Mouse (Mus musculus) adrenal gland, postnatal 10 days (tissue): ENCODE measurements around the gene Whamm. TPM values are rescaled to one million over a fixed set of nuclear protein-coding genes. Genes with fewer than 3 reads are reported as not detected.

ENCODE experiments used
- DNase-seq: peaks from one replicate; pipeline ENCODE4 v3.0.0; 2021; ENCODE audit warnings: mixed read lengths
- total RNA-seq, 2 experiments: library from RNA; stranded (reverse); gene quantifications; 2 replicates each; pipeline ENCODE4 v1.2.3; 2021

Whamm gene
- total RNA-seq, 2 experiments from 2014 or later = 16.3 to 16.4 TPM

DNA sequence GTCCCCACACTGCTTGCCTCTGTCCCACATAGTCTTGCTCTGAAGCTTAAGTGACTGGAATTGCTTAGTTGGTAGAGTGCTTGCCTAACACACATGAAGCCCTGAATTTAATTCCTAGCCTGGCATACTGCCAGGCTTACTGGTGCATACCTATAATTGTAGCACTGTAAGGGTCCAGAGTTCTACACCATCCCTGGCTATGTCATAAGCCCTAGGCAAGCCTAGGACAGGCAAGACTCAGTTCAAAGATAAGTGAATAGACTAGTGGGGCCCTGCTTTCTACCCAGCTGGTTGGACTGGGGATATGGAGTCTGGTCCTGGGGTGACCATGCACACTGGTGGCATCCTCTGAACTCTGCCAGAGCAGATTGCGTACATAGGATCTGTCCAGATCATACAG is 26.6 kb downstream of the Whamm start:
- no peak for DNase-seq

DNA sequence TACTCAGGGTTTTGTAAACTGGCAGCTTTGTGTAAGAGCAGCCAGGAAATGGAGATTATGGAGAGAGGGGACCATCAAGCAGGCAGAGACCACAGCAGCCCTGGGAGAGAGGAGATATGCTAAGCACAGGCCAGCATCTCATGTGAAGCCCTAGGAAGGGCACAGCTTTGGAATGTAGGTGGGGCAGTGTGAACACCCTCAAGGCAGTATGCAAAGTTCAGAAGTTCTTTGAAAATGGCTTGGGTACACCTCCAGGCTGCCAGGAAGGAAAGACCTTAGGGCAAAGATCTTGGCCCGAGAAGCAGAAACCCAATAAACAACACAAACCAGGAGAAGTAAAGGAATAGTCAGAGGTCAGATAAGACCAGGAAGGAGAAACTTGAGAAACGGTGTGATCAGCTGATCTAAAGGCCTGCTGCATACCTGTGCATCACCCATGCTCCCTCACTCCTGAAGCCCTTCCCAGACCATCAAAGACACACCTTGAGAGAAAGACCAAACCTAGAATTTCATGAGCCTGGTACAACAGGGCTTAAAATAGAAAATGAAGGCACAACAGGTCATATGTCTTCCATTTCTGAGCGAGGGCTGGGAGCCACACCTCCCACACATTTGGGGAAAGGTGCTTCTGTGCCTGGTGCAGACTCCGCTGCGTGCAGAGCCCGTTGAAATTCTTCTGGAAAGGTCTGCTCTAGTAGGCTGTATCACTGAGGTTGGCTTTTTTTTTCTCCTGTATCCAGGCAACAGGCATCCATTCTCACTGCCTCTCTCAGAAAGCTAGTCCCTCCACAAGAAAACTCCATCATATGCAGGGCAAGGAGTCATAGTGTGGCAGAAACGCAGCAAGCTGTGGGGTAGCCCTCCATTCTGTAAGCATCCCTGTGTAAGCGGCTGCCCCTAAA is 28.6 kb downstream of the Whamm start:
- no peak for DNase-seq

DNA sequence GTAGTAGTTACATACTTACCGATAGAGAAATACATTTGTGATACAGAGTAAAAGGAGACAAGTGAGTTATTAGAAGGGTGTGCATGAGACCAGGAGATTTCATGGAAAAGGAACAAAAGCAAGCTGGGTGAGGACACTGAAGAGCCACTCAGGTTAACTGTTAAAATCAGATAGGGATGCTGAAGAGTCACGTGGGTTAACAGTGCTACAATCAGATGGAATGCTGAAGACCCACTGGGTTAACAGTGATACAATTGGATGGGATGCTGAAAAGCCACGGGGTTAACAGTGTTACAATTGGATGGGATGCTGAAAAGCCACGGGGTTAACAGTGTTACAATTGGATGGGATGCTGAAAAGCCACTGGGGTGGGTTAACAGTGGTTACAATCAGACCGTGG is 33.9 kb downstream of the Whamm start:
- no peak for DNase-seq

DNA sequence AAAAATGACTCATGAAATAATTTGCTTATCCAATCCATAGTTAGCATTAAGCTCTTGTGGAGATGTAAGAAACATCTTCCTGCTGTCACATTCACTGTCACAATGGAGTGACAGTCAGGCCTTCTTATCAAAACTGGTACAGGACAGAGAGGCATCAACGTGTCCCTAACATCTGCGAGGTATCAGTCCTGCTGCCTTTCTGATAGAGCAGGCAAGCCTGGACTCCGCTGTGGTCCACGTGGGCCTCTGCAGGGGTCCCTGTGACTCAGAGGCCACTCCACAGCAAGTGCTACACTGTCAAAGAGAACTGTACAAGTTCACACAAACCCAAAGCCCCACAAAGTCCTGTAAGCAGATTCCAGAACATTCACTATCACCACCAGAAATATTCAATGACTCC is 34.4 kb downstream of the Whamm start:
- DNase-seq = no peak

DNA sequence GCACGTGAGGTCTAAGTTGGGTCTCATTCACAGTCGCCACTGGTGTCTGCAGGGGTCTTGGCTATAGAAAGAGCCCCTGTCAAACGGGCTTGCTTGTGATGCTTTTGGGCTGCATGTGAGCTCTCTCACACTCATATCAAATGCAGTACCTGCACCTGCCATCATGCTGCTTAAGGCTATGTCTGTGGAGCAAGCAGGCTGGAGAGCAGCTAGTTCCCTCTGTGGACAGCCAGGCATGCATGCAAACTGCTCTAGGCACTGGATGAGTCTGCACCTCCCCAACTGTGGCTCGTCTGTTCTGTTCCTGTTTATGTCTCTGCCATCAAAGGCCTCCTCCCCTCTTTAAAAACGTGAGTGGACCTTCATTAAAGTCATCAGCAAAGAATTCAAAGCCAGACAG is 35.4 kb downstream of the Whamm start:
- DNase-seq = no peak

DNA sequence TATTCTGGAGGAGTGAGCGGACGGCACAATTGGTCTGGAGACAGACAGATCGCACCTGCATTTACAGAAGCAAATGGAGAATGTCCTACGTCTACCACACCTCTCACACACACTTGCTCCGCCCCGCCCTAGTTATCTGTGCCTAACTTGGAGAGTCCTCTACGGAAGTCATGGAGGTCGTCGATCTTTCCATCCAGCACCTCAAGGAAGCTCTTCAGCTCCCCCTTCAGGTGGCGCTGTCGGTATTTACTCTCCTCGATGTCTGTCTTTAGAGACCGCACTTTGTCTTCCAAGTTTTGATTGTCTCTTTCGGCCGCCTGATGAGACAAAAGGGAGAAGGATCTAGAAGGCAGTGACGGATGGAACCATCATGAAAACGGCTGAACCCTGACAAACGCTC is 39.1 kb downstream of the Whamm start:
- peak; percentile 43 for DNase-seq

DNA sequence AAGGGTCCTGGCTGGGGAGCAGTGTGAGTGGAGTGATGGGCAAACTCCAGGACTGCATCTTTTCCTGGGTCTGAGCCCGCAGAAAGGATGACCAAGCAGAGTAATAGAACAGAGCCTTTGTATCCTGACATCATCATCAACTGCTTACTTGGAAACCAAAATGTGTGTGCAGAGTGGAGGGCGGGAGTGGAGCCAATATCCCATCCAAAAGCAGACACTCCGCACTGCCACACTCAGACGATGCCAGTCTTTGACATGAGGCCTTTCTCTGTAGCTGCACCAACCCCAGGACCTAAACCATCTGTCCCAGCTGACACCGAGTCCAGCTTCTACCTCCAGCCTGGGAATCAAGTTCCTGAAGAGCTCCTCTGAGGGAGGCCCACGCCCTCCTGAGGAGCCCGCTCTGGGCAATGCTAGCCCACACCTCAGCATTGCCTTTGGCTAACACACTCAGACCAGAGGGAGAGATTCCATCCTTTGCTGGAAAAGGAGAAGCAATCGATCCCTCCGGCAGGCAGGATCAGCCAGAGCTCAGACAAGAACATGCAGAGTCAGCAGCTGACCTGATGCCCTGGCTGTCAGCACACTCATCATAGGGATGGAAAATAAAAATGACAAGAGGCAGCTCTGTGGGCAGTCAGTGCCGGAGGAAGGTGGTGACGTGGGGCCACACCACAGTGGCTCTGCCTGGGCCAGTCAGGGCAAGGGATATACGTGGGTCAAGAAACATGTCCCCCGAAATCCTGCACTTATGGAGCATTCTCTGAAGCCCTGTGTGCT is 42.0 kb downstream of the Whamm start:
- DNase-seq = no peak

DNA sequence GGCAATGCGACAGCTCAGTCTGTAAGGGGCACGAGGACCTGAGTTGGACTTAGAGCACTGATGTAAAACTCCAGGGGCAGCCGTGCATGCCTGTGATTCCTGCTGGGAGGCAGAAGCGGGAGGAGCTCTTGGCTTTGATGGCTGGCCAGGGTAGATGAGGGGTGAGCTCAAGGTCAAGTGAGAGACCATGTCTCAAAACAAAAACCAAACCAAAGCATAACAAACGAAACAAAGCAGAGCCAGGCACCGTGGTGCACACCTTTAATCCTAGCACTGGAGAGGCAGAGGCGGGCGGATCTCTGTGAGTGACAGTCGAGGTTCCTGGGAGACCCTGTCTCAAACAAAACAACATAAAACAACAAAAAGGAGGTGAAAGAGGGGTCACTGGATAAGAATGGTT is 44.0 kb downstream of the Whamm start:
- no peak for DNase-seq

DNA sequence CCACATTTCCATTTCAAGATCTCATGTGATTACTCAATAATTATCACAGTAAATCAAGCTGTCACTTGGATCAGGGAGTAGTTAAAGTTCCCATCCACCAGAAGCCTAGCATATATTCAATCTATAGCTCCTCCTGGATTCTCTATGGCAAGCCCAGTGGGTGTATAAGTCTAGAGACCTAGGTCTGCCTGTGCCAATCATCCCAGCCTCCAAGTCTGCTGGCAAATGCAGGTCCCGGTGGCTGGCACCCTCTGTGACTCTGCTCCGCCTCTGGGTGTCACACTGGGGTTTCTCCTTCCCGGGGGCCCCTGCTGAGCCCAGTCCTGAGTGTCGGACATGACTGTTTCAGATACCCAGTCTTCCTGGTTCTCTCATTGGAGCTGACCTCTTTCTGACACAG is 51.7 kb downstream of the Whamm start:
- DNase-seq = no peak

DNA sequence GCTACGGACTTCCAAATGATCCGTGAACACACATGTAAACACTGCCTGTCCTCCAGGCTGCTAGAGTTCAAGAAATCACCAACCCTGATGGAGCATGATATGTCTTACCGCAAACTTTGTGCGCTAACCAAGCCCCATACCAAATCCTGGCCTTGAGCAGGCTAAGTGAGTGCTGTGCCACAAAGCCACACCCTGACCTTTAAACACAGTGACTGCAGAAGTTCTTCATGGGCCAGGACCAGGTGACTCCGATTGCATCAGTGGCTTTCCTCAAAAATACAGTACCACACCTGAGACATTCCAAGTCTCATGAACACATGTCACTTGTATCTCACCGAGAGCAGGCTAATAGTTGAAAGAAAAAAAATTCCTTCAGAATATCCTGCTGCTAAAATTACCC is 52.7 kb downstream of the Whamm start:
- no peak for DNase-seq

DNA sequence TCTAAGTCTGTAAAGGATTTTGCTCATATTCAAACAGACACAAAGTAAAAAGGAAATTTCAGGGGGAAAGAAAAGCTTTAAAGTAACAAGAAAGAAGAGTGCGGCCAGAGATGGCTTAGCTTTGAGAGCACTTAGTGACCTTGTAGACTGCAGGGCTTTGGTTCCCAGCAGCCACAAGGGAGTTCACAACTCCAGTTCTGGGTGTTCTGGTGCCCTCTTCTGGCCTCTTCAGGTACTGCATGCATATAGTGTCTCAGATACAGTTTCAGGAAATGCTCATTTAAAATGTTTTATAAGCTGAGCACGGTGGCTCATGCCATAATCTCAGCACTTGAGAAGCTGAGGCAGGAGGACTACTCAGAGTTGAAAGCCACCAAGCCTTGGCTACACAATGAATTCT is 55.4 kb downstream of the Whamm start:
- DNase-seq = peak; percentile 14

DNA sequence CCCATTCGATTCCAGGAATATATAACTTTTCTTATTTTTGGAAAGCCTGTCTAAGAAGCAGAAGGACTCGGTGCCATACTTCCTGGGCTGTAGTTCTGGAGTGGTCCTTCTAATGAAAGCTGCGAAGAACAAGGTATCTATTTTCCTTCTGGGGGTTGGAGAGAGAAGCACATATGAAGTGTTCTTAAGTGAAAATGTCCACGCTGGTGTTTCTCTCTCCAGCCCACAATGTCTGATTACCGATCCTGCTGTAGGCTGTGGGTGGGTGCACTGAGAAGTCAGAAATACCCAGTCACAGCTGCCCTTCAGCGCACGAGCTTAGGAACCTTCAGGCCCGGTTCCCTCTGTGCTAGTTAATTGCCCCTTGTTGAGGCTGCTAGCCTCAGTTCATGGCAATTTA is 60.2 kb downstream of the Whamm start:
- DNase-seq = no peak

DNA sequence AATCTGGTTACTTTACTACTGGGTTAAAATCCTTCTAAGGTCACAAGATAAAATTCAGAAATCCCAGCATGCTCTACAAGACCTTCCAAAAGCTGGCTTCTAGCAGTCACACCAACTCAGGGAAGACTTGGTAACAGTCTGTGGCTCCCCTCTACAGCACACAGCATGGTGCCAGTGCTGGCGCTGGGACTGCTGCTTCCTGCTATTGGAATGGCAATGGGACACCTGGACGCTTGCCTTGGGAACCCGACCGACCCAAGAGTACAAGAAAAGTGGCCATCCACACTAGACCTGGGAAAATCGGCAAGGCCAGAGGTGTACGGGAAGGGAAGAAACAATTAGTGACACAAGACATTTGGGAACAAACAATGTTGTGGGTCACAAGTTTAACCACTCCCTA is 61.5 kb downstream of the Whamm start:
- DNase-seq = no peak

DNA sequence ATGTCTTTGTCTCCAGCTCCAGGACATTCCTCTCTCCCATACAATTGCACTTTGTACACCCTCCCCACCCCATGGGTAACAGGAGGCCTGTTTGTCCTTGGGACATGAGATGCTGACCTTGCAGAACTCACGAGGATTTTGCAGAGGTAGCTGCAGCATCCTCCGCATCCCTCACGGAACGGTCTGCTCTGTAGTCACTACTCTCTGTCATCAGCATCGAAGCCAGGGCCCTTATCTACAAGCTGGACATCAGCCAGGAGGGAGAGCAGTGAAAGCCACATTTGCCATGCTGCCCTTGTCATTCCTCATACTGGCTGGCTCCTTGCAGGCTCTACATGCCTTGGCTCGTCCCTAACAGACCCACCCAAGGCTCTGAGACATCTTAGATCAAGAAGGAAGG is 70.0 kb downstream of the Whamm start:
- peak; percentile 9 for DNase-seq

DNA sequence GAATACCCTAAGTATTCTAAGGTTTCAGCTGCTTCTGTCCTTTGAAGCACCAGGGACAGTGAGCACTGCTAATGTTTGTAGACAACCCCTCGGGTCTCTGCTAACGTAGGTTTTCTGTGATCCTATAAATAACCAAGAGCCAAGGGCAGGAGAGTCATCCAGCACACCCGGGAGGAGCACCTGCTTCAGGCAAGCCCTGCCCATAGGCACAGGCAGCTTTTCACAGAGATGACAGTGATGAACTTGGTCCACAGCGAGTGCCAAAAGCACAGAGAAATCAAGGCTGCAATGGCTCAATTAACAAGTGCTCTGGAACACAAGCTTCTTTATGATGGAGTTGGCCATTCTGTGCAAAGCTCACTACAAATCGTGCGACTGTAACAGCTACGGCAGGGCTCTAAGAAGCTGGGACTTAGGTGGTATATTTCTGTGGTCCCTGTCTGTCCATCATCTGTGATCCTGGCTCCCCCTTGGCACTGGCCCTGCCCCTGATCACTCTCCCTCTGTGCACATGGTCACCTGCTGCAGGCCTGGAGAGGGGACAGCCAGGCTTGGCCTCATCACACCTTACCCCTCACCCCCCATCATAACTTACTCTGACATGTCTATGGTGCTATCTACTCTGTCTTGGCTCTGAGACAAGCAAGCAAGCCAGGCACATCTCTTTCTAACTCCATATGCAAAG is 73.6 kb downstream of the Whamm start:
- DNase-seq = no peak

Other genes starting within 250 kb of the Whamm start
- gene Rps17, start 226.0 kb upstream of the Whamm start, total RNA-seq = 1,000 to 10,000 TPM; 1,406 to 1,408 TPM
- gene Cpeb1, start 115.8 kb upstream of the Whamm start, total RNA-seq = 10 to 100 TPM in 1 of 2 experiments, 1 to 10 TPM in 1; 8.7 to 13.2 TPM
- 10 to 100 TPM in 1 of 2 experiments, 1 to 10 TPM in 1; 7.6 to 12.8 TPM for gene Ap3b2, start 77.3 kb upstream of the Whamm start, total RNA-seq
- gene BC048679, start 73.0 kb upstream of the Whamm start, total RNA-seq = not detected
- 10 to 100 TPM in 1 of 2 experiments, 1 to 10 TPM in 1; 4.4 to 19.8 TPM for gene Fsd2, start 4.3 kb upstream of the Whamm start, total RNA-seq
- gene Homer2, start 136.3 kb downstream of the Whamm start, total RNA-seq = 1 to 10 TPM; 4.1 to 8.3 TPM
- 10 to 100 TPM; 41.5 to 45.5 TPM for gene Ramac, start 191.7 kb downstream of the Whamm start, total RNA-seq
- gene 3110040N11Rik, start 218.2 kb downstream of the Whamm start, total RNA-seq = 10 to 100 TPM; 30.3 to 30.4 TPM